Mouse (Mus musculus): ENCODE data around the gene Gm8453. TPM values are rescaled to one million over a fixed set of nuclear protein-coding genes. Genes with fewer than 3 reads are reported as not detected.

The Gm8453 gene
- not detected for polyA plus RNA-seq (2014; fragmentation: Illumina TruSeq; extraction: RNeasy Lipid Tissue Mini Kit (QIAGEN cat#74804); ENCODE audit: low replicate concordance)

DNA sequence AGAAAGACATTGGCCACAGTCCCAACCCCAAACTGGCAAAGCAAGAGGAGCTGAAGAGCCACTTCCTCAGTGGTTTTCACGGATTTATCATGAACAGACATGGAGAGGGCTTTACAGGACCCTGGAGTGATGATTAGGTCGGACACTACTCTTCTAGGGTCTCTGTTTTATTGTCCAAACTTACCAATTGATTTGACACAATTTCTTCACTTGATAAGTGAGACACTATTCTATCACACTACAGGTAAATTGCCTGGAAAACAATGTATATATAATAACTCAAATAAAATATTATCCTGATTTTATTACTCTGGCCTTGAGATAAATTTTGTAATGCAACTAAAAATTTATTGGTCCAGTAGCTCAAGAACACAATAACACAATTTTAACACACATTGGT, at the start of gene Gm8453:
Gm8453 (minus strand) TSS at position 101 of the 400 bp plus-strand sequence.

DNA sequence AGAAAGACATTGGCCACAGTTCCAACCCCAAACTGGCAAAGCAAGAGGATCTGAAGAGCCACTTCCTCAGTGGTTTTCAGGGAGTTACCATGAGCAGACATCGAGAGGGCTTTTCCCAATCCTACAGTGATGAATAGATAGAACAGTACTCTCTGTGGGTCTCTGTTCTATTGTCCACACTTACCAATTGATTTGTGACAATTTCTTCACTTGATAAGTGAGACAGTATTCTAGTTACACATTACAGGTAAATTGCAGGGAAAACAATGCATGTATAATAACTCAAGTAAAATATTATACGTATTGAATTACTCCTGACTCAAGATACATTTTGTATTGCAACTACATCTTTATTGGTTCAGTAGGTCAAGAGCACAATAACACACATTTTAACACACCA, 28.1 kb downstream of the Gm8453 start, which contains the start of gene Gm8653:
Gm8653 (minus strand) TSS at position 101 of the 400 bp plus-strand sequence.

DNA sequence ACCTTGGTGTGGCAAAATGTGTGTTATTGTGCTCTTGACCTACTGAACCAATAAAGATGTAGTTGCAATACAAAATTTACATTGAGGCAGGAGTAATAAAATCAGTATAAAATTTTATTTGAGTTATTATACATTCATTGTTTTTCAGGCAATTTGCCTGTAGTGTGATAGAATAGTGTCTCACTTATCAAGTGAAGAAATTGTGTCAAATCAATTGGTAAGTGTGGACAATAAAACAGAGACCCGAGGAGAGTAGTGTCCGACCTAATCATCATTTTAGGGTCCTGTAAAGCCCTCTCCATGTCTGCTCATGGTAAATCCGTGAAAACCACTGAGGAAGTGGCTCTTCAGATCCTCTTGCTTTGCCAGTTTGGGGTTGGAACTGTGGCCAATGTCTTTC, 40.2 kb downstream of the Gm8453 start, which contains the start of gene Vmn1r143:
Vmn1r143 (plus strand) TSS at position 301 of the 400 bp plus-strand sequence.

Other genes with a start within 250 kb of the Gm8453 start
- gene Vmn1r137, start 234.9 kb downstream of the Gm8453 start, polyA plus RNA-seq (2014; fragmentation: Illumina TruSeq; extraction: RNeasy Lipid Tissue Mini Kit (QIAGEN cat#74804); ENCODE audit: low replicate concordance), result not detected
- gene Vmn1r138, start 200.6 kb downstream of the Gm8453 start, polyA plus RNA-seq (2014; fragmentation: Illumina TruSeq; extraction: RNeasy Lipid Tissue Mini Kit (QIAGEN cat#74804); ENCODE audit: low replicate concordance), result not detected
- not detected for gene Gm6176, start 173.2 kb downstream of the Gm8453 start, polyA plus RNA-seq (2014; fragmentation: Illumina TruSeq; extraction: RNeasy Lipid Tissue Mini Kit (QIAGEN cat#74804); ENCODE audit: low replicate concordance)
- not detected for gene Vmn1r139, start 160.4 kb downstream of the Gm8453 start, polyA plus RNA-seq (2014; fragmentation: Illumina TruSeq; extraction: RNeasy Lipid Tissue Mini Kit (QIAGEN cat#74804); ENCODE audit: low replicate concordance)
- not detected for gene Gm16451, start 111.2 kb downstream of the Gm8453 start, polyA plus RNA-seq (2014; fragmentation: Illumina TruSeq; extraction: RNeasy Lipid Tissue Mini Kit (QIAGEN cat#74804); ENCODE audit: low replicate concordance)
- gene Gm10666, start 94.7 kb downstream of the Gm8453 start, polyA plus RNA-seq (2014; fragmentation: Illumina TruSeq; extraction: RNeasy Lipid Tissue Mini Kit (QIAGEN cat#74804); ENCODE audit: low replicate concordance), result not detected
- gene Vmn1r142, start 65.4 kb downstream of the Gm8453 start, polyA plus RNA-seq (2014; fragmentation: Illumina TruSeq; extraction: RNeasy Lipid Tissue Mini Kit (QIAGEN cat#74804); ENCODE audit: low replicate concordance), result not detected
- not detected for gene Vmn1r143, start 40.1 kb downstream of the Gm8453 start, polyA plus RNA-seq (2014; fragmentation: Illumina TruSeq; extraction: RNeasy Lipid Tissue Mini Kit (QIAGEN cat#74804); ENCODE audit: low replicate concordance)
- not detected for gene Gm8653, start 28.2 kb downstream of the Gm8453 start, polyA plus RNA-seq (2014; fragmentation: Illumina TruSeq; extraction: RNeasy Lipid Tissue Mini Kit (QIAGEN cat#74804); ENCODE audit: low replicate concordance)
- gene Gm4187, start 100.2 kb upstream of the Gm8453 start, polyA plus RNA-seq (2014; fragmentation: Illumina TruSeq; extraction: RNeasy Lipid Tissue Mini Kit (QIAGEN cat#74804); ENCODE audit: low replicate concordance), result not detected
- gene Gm8660, start 141.6 kb upstream of the Gm8453 start, polyA plus RNA-seq (2014; fragmentation: Illumina TruSeq; extraction: RNeasy Lipid Tissue Mini Kit (QIAGEN cat#74804); ENCODE audit: low replicate concordance), result not detected
- not detected for gene Vmn1r148, start 184.1 kb upstream of the Gm8453 start, polyA plus RNA-seq (2014; fragmentation: Illumina TruSeq; extraction: RNeasy Lipid Tissue Mini Kit (QIAGEN cat#74804); ENCODE audit: low replicate concordance)
- gene Vmn1r149, start 208.7 kb upstream of the Gm8453 start, polyA plus RNA-seq (2014; fragmentation: Illumina TruSeq; extraction: RNeasy Lipid Tissue Mini Kit (QIAGEN cat#74804); ENCODE audit: low replicate concordance), result not detected
- gene Gm10665, start 234.6 kb upstream of the Gm8453 start, polyA plus RNA-seq (2014; fragmentation: Illumina TruSeq; extraction: RNeasy Lipid Tissue Mini Kit (QIAGEN cat#74804); ENCODE audit: low replicate concordance), result not detected

Measured in small intestine, adult 10 weeks (tissue).